Mouse (Mus musculus) left cerebral cortex, postnatal 25 days (tissue): ENCODE measurements around the gene Sv2c. TPM values are rescaled to one million over a fixed set of nuclear protein-coding genes. Genes with fewer than 3 reads are reported as not detected.

Experiments
- DNase-seq, 2 experiments: peaks; one replicate each; pipeline ENCODE4 v3.0.0; 2022; ENCODE audit warnings: low spot score in 2 of 2, mixed read lengths in 1 of 2
- intact Hi-C: fragments of 180-260 bp; cut with DNase I; formaldehyde crosslinking; loops from one replicate; pipeline ENCODE4 v1.15.1; 2025
- total RNA-seq, 2 experiments: library from RNA; stranded (reverse); gene quantifications; 2 replicates each; pipeline ENCODE4 v1.2.3; 2021

Sv2c gene
- total RNA-seq, 2 experiments from 2014 or later, result 21.6 to 39.8 TPM

GRCm38 (mm10) chr13:95951098-95951894, 181.1 kb downstream of the Sv2c start:
- intact Hi-C loops, result loop anchor here (5.0 to 10.0 kb wide), 2 partner anchors 174 to 386 kb away; no protein-coding TSS in a partner anchor
- peak in 1 of 2 experiments; percentile 50 for DNase-seq

GRCm38 (mm10) chr13:95950434-95951091, 181.8 kb downstream of the Sv2c start:
- intact Hi-C loops, result loop anchor here (5.0 to 10.0 kb wide), 2 partner anchors 173 to 386 kb away; no protein-coding TSS in a partner anchor
- no peak for DNase-seq

- intact Hi-C loops, result no loop called here
- no peak for DNase-seq
Observed at GRCm38 (mm10) chr13:95949356-95949755, 183.0 kb downstream of the Sv2c start.

GRCm38 (mm10) chr13:95948821-95949220, 183.6 kb downstream of the Sv2c start:
- intact Hi-C loops, result no loop called here
- no peak for DNase-seq

GRCm38 (mm10) chr13:95948394-95948793, 184.0 kb downstream of the Sv2c start:
- no peak for DNase-seq
- intact Hi-C loops, result no loop called here

GRCm38 (mm10) chr13:95945937-95946507, 186.4 kb downstream of the Sv2c start:
- intact Hi-C loops, result no loop called here
- DNase-seq, result no peak

- no peak for DNase-seq
- intact Hi-C loops, result no loop called here
Observed at GRCm38 (mm10) chr13:95944621-95945020, 187.8 kb downstream of the Sv2c start.

GRCm38 (mm10) chr13:95943919-95944318, 188.5 kb downstream of the Sv2c start:
- no peak for DNase-seq

GRCm38 (mm10) chr13:95942587-95942986, 189.8 kb downstream of the Sv2c start:
- DNase-seq, result peak in 1 of 2 experiments; percentile 40
- intact Hi-C loops, result no loop called here

More at GRCm38 (mm10) chr13:95943919-95944318, 188.5 kb downstream of the Sv2c start:
- intact Hi-C loops, result no loop called here

- intact Hi-C loops, result no loop called here
- no peak for DNase-seq
Observed at GRCm38 (mm10) chr13:95941861-95942260, 190.5 kb downstream of the Sv2c start.

- DNase-seq, result no peak
- intact Hi-C loops, result no loop called here
Observed at GRCm38 (mm10) chr13:95940811-95941210, 191.6 kb downstream of the Sv2c start.

- DNase-seq, result no peak
- intact Hi-C loops, result no loop called here
Observed at GRCm38 (mm10) chr13:95924201-95924621, 208.2 kb downstream of the Sv2c start.

GRCm38 (mm10) chr13:95922626-95923025, 209.8 kb downstream of the Sv2c start:
- intact Hi-C loops, result no loop called here
- no peak for DNase-seq

GRCm38 (mm10) chr13:95918624-95919284, 213.6 kb downstream of the Sv2c start:
- peak in 1 of 2 experiments; percentile 20 for DNase-seq
- intact Hi-C loops, result no loop called here

GRCm38 (mm10) chr13:95913046-95913406, 219.4 kb downstream of the Sv2c start:
- no peak for DNase-seq
- intact Hi-C loops, result loop anchor here (5.0 kb wide), 1 partner anchor 91 kb away; no protein-coding TSS in a partner anchor

- intact Hi-C loops, result loop anchor here (1.0 to 5.0 kb wide), 2 partner anchors 49 to 90 kb away; no protein-coding TSS in a partner anchor
- peak; percentile 56 to 79 for DNase-seq
Observed at GRCm38 (mm10) chr13:95912157-95913045, 220.0 kb downstream of the Sv2c start.

- intact Hi-C loops, result loop anchor here (5.0 kb wide), 1 partner anchor 88 kb away; no protein-coding TSS in a partner anchor
- no peak for DNase-seq
Observed at GRCm38 (mm10) chr13:95910270-95910669, 222.1 kb downstream of the Sv2c start.

- intact Hi-C loops, result no loop called here
Observed at GRCm38 (mm10) chr13:95909244-95909643, 223.1 kb downstream of the Sv2c start.

More at GRCm38 (mm10) chr13:95909244-95909643, 223.1 kb downstream of the Sv2c start:
- peak; percentile 43 to 75 for DNase-seq
